Comparison of ENCODE assay signal across 21 mouse cellular contexts in the genomic region with DNA sequence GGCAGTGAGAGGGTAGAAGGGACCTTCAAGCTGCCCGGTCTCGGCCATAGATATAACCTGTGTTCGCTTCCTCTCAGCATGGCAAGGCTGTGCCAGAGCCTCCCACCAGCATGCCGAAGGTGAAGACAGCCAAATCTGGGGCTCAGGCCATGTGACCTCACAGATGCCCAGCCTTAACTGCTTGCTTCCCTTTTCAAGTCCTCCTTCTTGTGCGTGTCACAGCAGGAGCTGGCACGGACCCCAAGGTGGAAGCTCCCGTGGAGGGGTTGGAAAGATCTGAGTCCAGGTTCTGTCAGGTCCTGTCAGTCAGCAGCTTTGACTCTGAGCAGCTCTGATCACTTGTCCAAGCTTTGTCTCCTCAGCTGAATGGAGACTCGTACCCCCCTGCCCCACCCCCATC.
"Had no signal": no experiment of that assay in that cellular context is flagged by ENCODE, and none has a peak within 500 bp of the region (broad histone marks: within the 10 kb centered on the region; RNA-seq: fewer than 3 reads in every experiment).

No protein-coding gene starts in this region.

- DNase-seq: kidney, postnatal 10 days; kidney, postnatal 36 days; layer of hippocampus, postnatal 36 days; liver; lung, adult 18-20 months; lung, postnatal 10 days; lung, postnatal 4 days; midbrain, embryonic 14.5 days; right cerebral cortex, adult 18-20 months; right cerebral cortex, postnatal 14 days; right cerebral cortex, postnatal 4 days; thymus, adult 2 months; thymus, postnatal 25 days had no signal

- H3K4me3 ChIP-seq: kidney, embryonic 15.5 days; left cerebral cortex, adult 2 months; limb, embryonic 10.5 days; limb, embryonic 13.5 days; liver, embryonic 12.5 days; liver, embryonic 15.5 days; lung, embryonic 15.5 days had no signal

- H3K27me3 ChIP-seq: limb, embryonic 13.5 days; liver, embryonic 12.5 days; liver, embryonic 15.5 days; lung, embryonic 15.5 days had no signal

- H3K27ac ChIP-seq: kidney, embryonic 15.5 days; left cerebral cortex, adult 2 months; limb, embryonic 10.5 days; limb, embryonic 13.5 days; liver, embryonic 12.5 days; liver, embryonic 15.5 days; lung, embryonic 15.5 days; stomach, postnatal 0 days had no signal

- H3K4me1 ChIP-seq: lung, embryonic 15.5 days had no signal
